Mouse (Mus musculus): Measurements from ENCODE around the gene Iqcn. TPM values are rescaled to one million over a fixed set of nuclear protein-coding genes. Genes with fewer than 3 reads are reported as not detected.

Gene Iqcn
- total RNA-seq (2023): 1 to 10 TPM; 3.2 to 5.3 TPM

GRCm38 (mm10) chr8:70703287-70703686 lies at the start of gene Iqcn:
Gene Iqcn (plus strand): TSS chr8:70703457.

GRCm38 (mm10) chr8:70660273-70660725 lies 43.0 kb upstream of the Iqcn start, which contains the start of gene Pgpep1:
Gene Pgpep1 (minus strand): TSS chr8:70660388.

GRCm38 (mm10) chr8:70673079-70673856 lies 30.0 kb upstream of the Iqcn start, which contains the start of gene Lsm4:
Gene Lsm4 (plus strand): TSS chr8:70673248.

GRCm38 (mm10) chr8:70698310-70699109 lies 4.7 kb upstream of the Iqcn start, which contains the start of gene Jund:
Gene Jund (plus strand): TSS chr8:70698949.

GRCm38 (mm10) chr8:70718297-70718696 lies 15.0 kb downstream of the Iqcn start, which contains the start of gene Gm3336:
Gene Gm3336 (plus strand): TSS chr8:70718543.

GRCm38 (mm10) chr8:70723486-70724210 lies 20.4 kb downstream of the Iqcn start, which contains the start of gene Pde4c:
Gene Pde4c (plus strand): TSS chr8:70723720.

GRCm38 (mm10) chr8:70754043-70754870 lies 51.0 kb downstream of the Iqcn start, which contains the start of gene Rab3a:
Gene Rab3a (plus strand): TSS chr8:70754679.

GRCm38 (mm10) chr8:70760775-70761406 lies 57.6 kb downstream of the Iqcn start, which contains the start of gene Mpv17l2:
Gene Mpv17l2 (minus strand): TSS chr8:70760946.

Other genes starting within 250 kb of the Iqcn start
- 1 to 10 TPM; 2.8 to 3.1 TPM for gene Klhl26, start 226.5 kb upstream of the Iqcn start, total RNA-seq (2023)
- not detected for gene Tmem59l, start 216.1 kb upstream of the Iqcn start, total RNA-seq (2023)
- gene Crlf1, start 210.3 kb upstream of the Iqcn start, total RNA-seq (2023): not detected
- 10 to 100 TPM; 34.2 to 41.7 TPM for gene Rex1bd, start 196.7 kb upstream of the Iqcn start, total RNA-seq (2023)
- gene Uba52, start 192.7 kb upstream of the Iqcn start, total RNA-seq (2023): 1,000 to 10,000 TPM; 1,079 to 1,154 TPM
- gene Fkbp8, start 175.7 kb upstream of the Iqcn start, total RNA-seq (2023): 100 to 1,000 TPM; 180 to 195 TPM
- gene Kxd1, start 175.5 kb upstream of the Iqcn start, total RNA-seq (2023): 10 to 100 TPM; 35.5 to 41.3 TPM
- gene Ell, start 164.0 kb upstream of the Iqcn start, total RNA-seq (2023): 10 to 100 TPM; 45.8 to 47.5 TPM
- 10 to 100 TPM; 36.3 to 37.9 TPM for gene Isyna1, start 109.1 kb upstream of the Iqcn start, total RNA-seq (2023)
- gene Ssbp4, start 94.6 kb upstream of the Iqcn start, total RNA-seq (2023): 10 to 100 TPM; 56.0 to 61.5 TPM
- 10 to 100 TPM; 80.6 to 91.2 TPM for gene Lrrc25, start 87.3 kb upstream of the Iqcn start, total RNA-seq (2023)
- gene Gdf15, start 71.0 kb upstream of the Iqcn start, total RNA-seq (2023): under 1 TPM; 0.46 to 0.67 TPM
- 1 to 10 TPM; 2.9 to 3.7 TPM for gene Pgpep1, start 43.1 kb upstream of the Iqcn start, total RNA-seq (2023)
- gene Lsm4, start 30.2 kb upstream of the Iqcn start, total RNA-seq (2023): 10 to 100 TPM; 45.3 to 47.9 TPM
- gene Jund, start 4.5 kb upstream of the Iqcn start, total RNA-seq (2023): 100 to 1,000 TPM; 528 to 702 TPM
- under 1 TPM in 1 of 2 experiments, not detected in 1; 0.33 TPM for gene Gm3336, start 15.1 kb downstream of the Iqcn start, total RNA-seq (2023)
- gene Pde4c, start 20.3 kb downstream of the Iqcn start, total RNA-seq (2023): under 1 TPM; 0.62 to 0.80 TPM
- 1 to 10 TPM; 2.4 to 4.8 TPM for gene Rab3a, start 51.2 kb downstream of the Iqcn start, total RNA-seq (2023)
- 10 to 100 TPM; 16.8 to 19.4 TPM for gene Mpv17l2, start 57.5 kb downstream of the Iqcn start, total RNA-seq (2023)
- 10 to 100 TPM; 20.1 to 20.5 TPM for gene Pik3r2, start 73.3 kb downstream of the Iqcn start, total RNA-seq (2023)
- 100 to 1,000 TPM; 165 to 179 TPM for gene Mast3, start 101.6 kb downstream of the Iqcn start, total RNA-seq (2023)
- 1 to 10 TPM in 1 of 2 experiments, under 1 TPM in 1; 0.31 to 1.4 TPM for gene Il12rb1, start 105.0 kb downstream of the Iqcn start, total RNA-seq (2023)
- 10 to 100 TPM; 11.8 to 12.8 TPM for gene Arrdc2, start 136.3 kb downstream of the Iqcn start, total RNA-seq (2023)
- under 1 TPM in 1 of 2 experiments, not detected in 1; 0.20 TPM for gene Kcnn1, start 159.8 kb downstream of the Iqcn start, total RNA-seq (2023)
- gene Ccdc124, start 170.5 kb downstream of the Iqcn start, total RNA-seq (2023): 10 to 100 TPM; 31.4 to 33.4 TPM
- gene Slc5a5, start 189.3 kb downstream of the Iqcn start, total RNA-seq (2023): not detected
- 1,000 to 10,000 TPM; 1,308 to 1,488 TPM for gene Rpl18a, start 194.0 kb downstream of the Iqcn start, total RNA-seq (2023)
- gene Map1s, start 202.5 kb downstream of the Iqcn start, total RNA-seq (2023): 10 to 100 TPM; 28.5 to 40.1 TPM

Measured in neutrophil, adult 59 days (primary cell).